Mouse (Mus musculus) forebrain, embryonic 16.5 days (tissue): ENCODE results near the gene Wdr92. TPM values are rescaled to one million over a fixed set of nuclear protein-coding genes. Genes with fewer than 3 reads are reported as not detected.
"Not testable (repeated sequence)": the region's sequence is repeated elsewhere in the genome, so short reads cannot be mapped to it uniquely, and the experiment has no call there.

Experiments used
- ATAC-seq: fragments of 200-750 bp; cut with Nextera tagmentation; 2 replicates; pipeline ENCODE4 v1.8.0; 2017; ENCODE audit warnings: mild to moderate bottlenecking, moderate library complexity
- H3K27ac ChIP-seq: fragments of 300-500 bp; sonication (generic); 2 replicates; pipeline ENCODE4 v1.5.1; 2014; ENCODE audit warnings: low read length, control low read depth
- H3K27me3 ChIP-seq: fragments of 300-500 bp; sonication (generic); replicated peaks from 2 replicates; pipeline ENCODE4 v1.6.1; 2014; ENCODE audit warnings: low read length; ENCODE audit not compliant: control insufficient read depth, insufficient read depth
- H3K36me3 ChIP-seq: fragments of 300-500 bp; sonication (generic); 2 replicates; pipeline ENCODE4 v1.6.1; 2014; ENCODE audit not compliant: control insufficient read depth, insufficient read depth
- H3K4me1 ChIP-seq: fragments of 300-500 bp; sonication (generic); replicated peaks from 2 replicates; pipeline ENCODE4 v1.6.1; 2014; ENCODE audit warnings: low read length; ENCODE audit not compliant: control insufficient read depth, insufficient read depth
- H3K4me2 ChIP-seq: fragments of 300-500 bp; sonication (generic); 2 replicates; pipeline ENCODE4 v1.6.1; 2014; ENCODE audit warnings: mild to moderate bottlenecking, low read length, control low read depth
- H3K4me3 ChIP-seq: fragments of 300-500 bp; sonication (generic); replicated peaks from 2 replicates; pipeline ENCODE4 v1.5.1; 2014; ENCODE audit warnings: mild to moderate bottlenecking, low read length, control low read depth
- H3K9ac ChIP-seq: fragments of 300-500 bp; sonication (generic); replicated peaks from 2 replicates; pipeline ENCODE4 v1.6.1; 2014; ENCODE audit warnings: low read depth, low read length, control low read depth
- H3K9me3 ChIP-seq: fragments of 300-500 bp; sonication (generic); 2 replicates; pipeline ENCODE4 v1.6.1; 2016; ENCODE audit warnings: low read length; ENCODE audit not compliant: control insufficient read depth
- WGBS: fragments of 180-500 bp; shearing (Covaris S2); extraction: QIAGEN DNeasy Blood & Tissue Kit; methylation state at CpG from one replicate; pipeline ENCODE4 v1.1.7; 2014; 5-methylcytosine and 5-hydroxymethylcytosine counted together
- polyA plus RNA-seq: library from polyadenylated mRNA; unstranded; fragments of >200 nt; fragmentation: Nextera tagmentation; extraction: Ambion mirVana; gene quantifications from 2 replicates; pipeline ENCODE4 v1.2.1, GENCODE M21; 2015

Gene Wdr92
- polyA plus RNA-seq, 1 experiment from 2014 or later, result 17.5 TPM

DNA sequence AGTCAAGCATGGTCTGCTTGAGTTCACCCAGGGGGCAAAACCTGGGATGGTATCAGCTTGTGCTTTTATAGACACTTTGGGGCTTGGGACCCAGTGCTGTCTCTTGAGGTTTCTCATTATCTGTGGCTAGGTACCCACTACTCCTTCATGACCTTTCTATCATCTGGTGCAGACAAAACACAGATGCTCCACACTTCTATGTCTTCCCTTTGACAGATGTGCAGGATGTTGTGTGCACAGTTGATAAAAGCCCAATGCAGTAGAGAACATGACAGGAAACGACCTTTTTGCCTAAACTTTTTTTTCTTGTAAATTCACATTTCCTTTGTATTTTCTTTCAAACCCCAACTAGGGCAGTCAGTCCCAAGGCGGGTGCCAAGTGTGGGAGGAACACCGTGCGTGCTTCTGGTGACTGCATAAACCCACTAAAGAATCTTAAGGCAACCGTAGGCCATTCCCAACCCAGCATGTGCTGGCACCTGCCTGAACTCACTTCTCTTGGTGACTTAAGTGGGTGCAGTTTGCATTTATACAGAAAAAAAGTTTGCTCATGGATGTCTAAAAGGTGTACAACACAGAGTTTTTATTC is 54.6 kb downstream of the Wdr92 start:
- H3K36me3 ChIP-seq, result peaks cover 2% of the 10 kb centered on the region
- H3K4me1 ChIP-seq, result no peaks in the 10 kb centered on the region
- no peak overlapping the region for H3K4me2 ChIP-seq
- H3K4me3 ChIP-seq, result no peak overlapping the region
- WGBS, result 94% methylated on average over 5 of the region's 5 CpGs
- H3K9me3 ChIP-seq, result no peaks in the 10 kb centered on the region
- no peak overlapping the region for H3K9ac ChIP-seq
- no peaks in the 10 kb centered on the region for H3K27me3 ChIP-seq
- H3K27ac ChIP-seq, result no peak overlapping the region
- no peak for ATAC-seq

- not testable (repeated sequence) for H3K4me2 ChIP-seq, H3K4me3 ChIP-seq, H3K27ac ChIP-seq, H3K27me3 ChIP-seq, H3K4me1 ChIP-seq, H3K36me3 ChIP-seq, H3K9me3 ChIP-seq, H3K9ac ChIP-seq, ATAC-seq
- 90% methylated on average over 5 of the region's 5 CpGs for WGBS
Observed at GRCm38 (mm10) chr11:17238598-17238997, 56.7 kb downstream of the Wdr92 start.

DNA sequence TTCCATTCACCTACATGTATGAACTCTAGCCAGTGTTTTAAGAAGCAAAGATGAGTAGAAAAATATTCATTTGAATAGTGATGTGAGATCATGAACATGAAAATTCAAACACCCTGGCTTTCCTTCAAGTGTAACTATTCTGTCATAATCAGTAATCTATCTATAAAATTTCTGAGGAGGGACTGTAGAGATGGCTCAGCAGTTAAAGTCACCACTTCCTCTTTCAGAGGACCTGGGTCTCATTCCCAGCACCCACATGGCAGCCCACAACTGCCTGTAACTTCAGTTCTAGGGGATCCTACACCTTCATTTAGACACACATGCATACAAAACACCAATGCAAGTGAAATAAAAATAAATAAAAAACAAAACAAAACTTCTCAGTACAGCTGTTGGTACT is 66.8 kb downstream of the Wdr92 start:
- H3K4me3 ChIP-seq, result no peak overlapping the region
- H3K27me3 ChIP-seq, result no peaks in the 10 kb centered on the region
- no peaks in the 10 kb centered on the region for H3K9me3 ChIP-seq
- H3K27ac ChIP-seq, result no peak overlapping the region
- no peak overlapping the region for H3K9ac ChIP-seq
- H3K4me1 ChIP-seq, result no peaks in the 10 kb centered on the region
- no peak for ATAC-seq
- no peak overlapping the region for H3K4me2 ChIP-seq
- no peaks in the 10 kb centered on the region for H3K36me3 ChIP-seq

GRCm38 (mm10) chr11:17256813-17257365 is 75.0 kb downstream of the Wdr92 start:
- H3K27ac ChIP-seq, result no peak overlapping the region
- H3K4me3 ChIP-seq, result peak overlapping the region; percentile 92
- peaks cover 9% of the 10 kb centered on the region for H3K4me1 ChIP-seq
- H3K9ac ChIP-seq, result peak overlapping the region; percentile 91; the same call in 1 of the 2 replicates
- no peaks in the 10 kb centered on the region for H3K9me3 ChIP-seq
- no peaks in the 10 kb centered on the region for H3K27me3 ChIP-seq
- H3K36me3 ChIP-seq, result no peaks in the 10 kb centered on the region
- peak; percentile 72 for ATAC-seq
- 57% methylated on average over 8 of the region's 8 CpGs for WGBS
- peak overlapping the region; percentile 82 for H3K4me2 ChIP-seq

DNA sequence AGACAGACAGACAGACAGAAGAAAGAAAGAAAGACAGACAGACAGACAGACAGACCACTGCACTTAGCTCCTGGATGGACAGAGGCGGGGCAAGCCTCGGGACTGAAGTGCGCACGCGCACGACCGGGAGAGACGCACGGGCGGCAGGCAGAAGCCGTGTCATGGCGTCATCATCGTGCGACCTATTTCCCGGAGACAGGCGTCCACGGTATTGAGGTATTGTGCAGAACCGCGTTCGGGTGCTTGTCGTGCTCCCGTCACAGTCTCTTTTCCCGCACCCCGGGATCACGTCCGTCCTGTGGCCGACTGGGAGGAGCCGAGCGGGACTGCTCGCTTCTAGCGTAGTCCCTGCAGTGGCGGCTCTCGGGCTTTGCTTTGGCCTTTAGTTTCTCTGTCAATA is 75.5 kb downstream of the Wdr92 start, which contains the start of gene C1d:
C1d (plus strand) TSS at position 137 of the 400 bp plus-strand sequence.
- peaks cover 9% of the 10 kb centered on the region for H3K4me1 ChIP-seq
- H3K9me3 ChIP-seq, result no peaks in the 10 kb centered on the region
- peak within 1 kb of the TSS; percentile 82 for H3K4me2 ChIP-seq
- H3K9ac ChIP-seq, result peak within 1 kb of the TSS; percentile 91
- ATAC-seq, result peak; percentile 95
- no peaks in the 10 kb centered on the region for H3K36me3 ChIP-seq
- peak within 1 kb of the TSS; percentile 92 for H3K4me3 ChIP-seq
- peak within 1 kb of the TSS; percentile 91 for H3K27ac ChIP-seq
- WGBS, result under 1% methylated on average over 33 of the region's 33 CpGs
- no peaks in the 10 kb centered on the region for H3K27me3 ChIP-seq

GRCm38 (mm10) chr11:17257861-17258260 is 76.0 kb downstream of the Wdr92 start:
- Histone ChIP-seq H3K27ac (peak overlapping the region; percentile 91), H3K27me3 (no peaks in the 10 kb centered on the region), H3K4me3 (peak overlapping the region; percentile 92), H3K4me1 (peaks cover 9% of the 10 kb centered on the region), H3K9ac (peak overlapping the region; percentile 91), H3K36me3 (no peaks in the 10 kb centered on the region), H3K9me3 (no peaks in the 10 kb centered on the region), H3K4me2 (peak overlapping the region; percentile 82)
- under 1% methylated on average over 17 of the region's 17 CpGs for WGBS
- ATAC-seq, result peak; percentile 28

GRCm38 (mm10) chr11:17267176-17267575 is 85.3 kb downstream of the Wdr92 start:
- Histone ChIP-seq H3K36me3 (0 out of 2 replicates have a peak, but pooled peaks cover 3% of the 10 kb centered on the region), H3K27me3 (no peaks in the 10 kb centered on the region), H3K4me2 (no peak overlapping the region), H3K27ac (no peak overlapping the region), H3K4me3 (no peak overlapping the region), H3K9me3 (no peaks in the 10 kb centered on the region), H3K9ac (no peak overlapping the region), H3K4me1 (no peaks in the 10 kb centered on the region)
- WGBS, result 92% methylated on average over 4 of the region's 4 CpGs
- ATAC-seq, result no peak

DNA sequence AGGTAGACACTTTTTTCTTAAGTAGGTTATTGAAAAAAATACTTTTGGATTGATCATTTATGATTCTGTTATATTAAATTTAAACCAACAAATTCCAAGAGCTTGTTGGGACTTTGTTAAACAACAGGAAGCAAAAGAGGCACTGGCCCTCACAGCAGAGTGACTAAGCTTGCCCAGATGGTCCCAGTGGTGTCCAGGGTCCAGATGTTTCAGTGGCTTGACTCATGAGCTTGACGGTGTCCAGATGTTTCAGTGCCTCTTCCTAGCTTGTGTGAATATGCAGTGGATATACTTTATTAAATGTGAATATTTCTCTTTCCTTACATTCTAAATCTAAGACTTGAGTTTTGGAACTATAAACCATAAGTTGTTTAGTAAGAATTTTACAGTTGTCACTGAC is 86.9 kb downstream of the Wdr92 start:
- no peak overlapping the region for H3K4me3 ChIP-seq
- H3K36me3 ChIP-seq, result 0 out of 2 replicates have a peak, but pooled peaks cover 3% of the 10 kb centered on the region
- 97% methylated on average over 1 of the region's 1 CpGs for WGBS
- H3K4me1 ChIP-seq, result no peaks in the 10 kb centered on the region
- no peaks in the 10 kb centered on the region for H3K9me3 ChIP-seq
- no peaks in the 10 kb centered on the region for H3K27me3 ChIP-seq
- H3K4me2 ChIP-seq, result no peak overlapping the region
- no peak overlapping the region for H3K27ac ChIP-seq
- no peak for ATAC-seq
- H3K9ac ChIP-seq, result no peak overlapping the region

GRCm38 (mm10) chr11:17279959-17280358 is 98.1 kb downstream of the Wdr92 start:
- Histone ChIP-seq H3K9me3 (no peaks in the 10 kb centered on the region), H3K4me1 (no peaks in the 10 kb centered on the region), H3K4me2 (no peak overlapping the region), H3K4me3 (no peak overlapping the region), H3K36me3 (no peaks in the 10 kb centered on the region), H3K27me3 (no peaks in the 10 kb centered on the region), H3K27ac (no peak overlapping the region), H3K9ac (no peak overlapping the region)
- 16% methylated on average over 9 of the region's 9 CpGs for WGBS
- ATAC-seq, result peak; percentile 85
